Mouse (Mus musculus) intestine, embryonic 15.5 days (tissue): ENCODE measurements at regions not wholly inside any gene's neighbourhood (a gene's known extent, or its start where the extent isn't known, plus 50 kb on each side); places are given as distances from the start of the nearest gene placed in this dataset.

Source experiments
- ATAC-seq: fragments of 200-750 bp; cut with Nextera tagmentation; 2 replicates; pipeline ENCODE4 v1.8.0; 2017; ENCODE audit warnings: moderate TSS enrichment, moderate library complexity
- H3K27ac ChIP-seq: fragments of 300-500 bp; sonication (generic); 2 replicates; pipeline ENCODE4 v1.5.1; 2015; ENCODE audit warnings: mild to moderate bottlenecking, inconsistent platforms
- H3K27me3 ChIP-seq: fragments of 300-500 bp; sonication (generic); replicated peaks from 2 replicates; pipeline ENCODE4 v1.6.1; 2015; ENCODE audit warnings: inconsistent platforms
- H3K36me3 ChIP-seq: fragments of 300-500 bp; sonication (generic); 2 replicates; pipeline ENCODE4 v1.6.1; 2015; ENCODE audit warnings: inconsistent platforms
- H3K4me1 ChIP-seq: fragments of 300-500 bp; sonication (generic); replicated peaks from 2 replicates; pipeline ENCODE4 v1.6.1; 2015; ENCODE audit warnings: inconsistent platforms
- H3K4me2 ChIP-seq: fragments of 300-500 bp; sonication (generic); replicated peaks from 2 replicates; pipeline ENCODE4 v1.6.1; 2015; ENCODE audit warnings: mild to moderate bottlenecking, inconsistent platforms
- H3K4me3 ChIP-seq: fragments of 300-500 bp; sonication (generic); replicated peaks from 2 replicates; pipeline ENCODE4 v1.5.1; 2015; ENCODE audit warnings: inconsistent platforms
- H3K9ac ChIP-seq: fragments of 300-500 bp; sonication (generic); 2 replicates; pipeline ENCODE4 v1.6.1; 2015; ENCODE audit warnings: inconsistent platforms
- H3K9me3 ChIP-seq: fragments of 300-500 bp; sonication (generic); 2 replicates; pipeline ENCODE4 v1.6.1; 2016; ENCODE audit warnings: inconsistent platforms
- WGBS: fragments of 180-500 bp; shearing (Covaris S2); methylation state at CpG from one replicate; pipeline ENCODE4 v1.1.7; 2015; 5-methylcytosine and 5-hydroxymethylcytosine counted together

- Histone ChIP-seq H3K4me3 (no peak overlapping the region), H3K4me2 (no peak overlapping the region), H3K27me3 (no peaks in the 10 kb centered on the region), H3K36me3 (no peaks in the 10 kb centered on the region), H3K9ac (no peak overlapping the region), H3K9me3 (no peaks in the 10 kb centered on the region), H3K4me1 (peaks cover 9% of the 10 kb centered on the region), H3K27ac (no peak overlapping the region)
- ATAC-seq: no peak
- WGBS: 92% methylated on average over 1 of the region's 1 CpGs
These were observed 114.6 kb downstream of the Trib2 start for GRCm38 (mm10) chr12:15702137-15702536.

GRCm38 (mm10) chr12:15698829-15699228, 117.9 kb downstream of the Trib2 start:
- peak; percentile 39; the same call in 1 of the 2 replicates for ATAC-seq
- 7% methylated on average over 4 of the region's 4 CpGs for WGBS
- H3K36me3 ChIP-seq: no peaks in the 10 kb centered on the region
- H3K27me3 ChIP-seq: no peaks in the 10 kb centered on the region
- 0 out of 2 replicates have a peak overlapping the region, but pooled peaks have one; percentile 6 for H3K4me2 ChIP-seq
- H3K4me1 ChIP-seq: peaks cover 9% of the 10 kb centered on the region
- H3K4me3 ChIP-seq: no peak overlapping the region
- peak overlapping the region; percentile 11; the same call in 1 of the 2 replicates for H3K27ac ChIP-seq
- H3K9ac ChIP-seq: no peak overlapping the region
- H3K9me3 ChIP-seq: no peaks in the 10 kb centered on the region

DNA sequence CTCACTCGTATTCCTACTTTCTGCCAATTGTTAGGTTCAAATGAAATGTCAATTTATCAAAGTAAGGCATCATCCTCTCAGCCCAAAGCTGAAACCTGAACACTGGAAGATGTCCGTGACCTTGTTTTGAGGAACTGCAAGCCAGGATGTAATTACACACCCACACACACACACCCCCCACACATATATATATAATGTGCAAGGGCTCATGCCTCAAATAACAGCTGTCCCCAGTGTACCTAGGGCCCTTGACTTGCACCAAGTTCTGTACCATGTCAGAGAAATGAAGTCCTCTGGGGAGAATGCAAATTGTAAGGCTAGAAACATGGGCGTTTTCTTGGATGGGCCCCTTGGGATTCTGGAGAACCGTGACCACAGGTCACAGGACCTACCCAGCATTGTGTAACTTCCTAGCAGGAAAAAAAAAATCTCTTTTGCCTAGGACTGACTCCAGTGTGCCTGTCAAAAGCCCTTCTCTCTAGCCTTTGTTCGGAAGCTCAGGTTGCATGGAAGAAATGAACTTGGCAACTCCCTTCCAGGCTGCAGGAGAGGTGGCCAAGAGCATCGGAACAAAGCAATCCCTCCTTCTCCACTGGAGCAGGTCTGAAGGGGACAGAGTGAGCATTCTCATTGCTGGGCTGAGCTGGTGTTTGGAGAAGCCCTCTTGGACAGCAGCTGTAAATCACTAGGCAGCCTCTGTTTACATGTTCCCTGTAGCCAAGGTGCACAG, 118.5 kb downstream of the Trib2 start:
- peak overlapping the region; percentile 11; the same call in 1 of the 2 replicates for H3K27ac ChIP-seq
- WGBS: 39% methylated on average over 6 of the region's 6 CpGs
- peak; percentile 34; the same call in 1 of the 2 replicates for ATAC-seq

GRCm38 (mm10) chr12:15688342-15688741, 128.4 kb downstream of the Trib2 start:
- ATAC-seq: no peak
- no peaks in the 10 kb centered on the region for H3K36me3 ChIP-seq
- WGBS: 74% methylated on average over 2 of the region's 2 CpGs

More for the DNA sequence above, 118.5 kb downstream of the Trib2 start:
- H3K4me1 ChIP-seq: peaks cover 9% of the 10 kb centered on the region
- H3K9me3 ChIP-seq: no peaks in the 10 kb centered on the region
- H3K4me3 ChIP-seq: no peak overlapping the region
- no peaks in the 10 kb centered on the region for H3K27me3 ChIP-seq
- 0 out of 2 replicates have a peak overlapping the region, but pooled peaks have one; percentile 6 for H3K4me2 ChIP-seq
- H3K9ac ChIP-seq: no peak overlapping the region
- no peaks in the 10 kb centered on the region for H3K36me3 ChIP-seq

DNA sequence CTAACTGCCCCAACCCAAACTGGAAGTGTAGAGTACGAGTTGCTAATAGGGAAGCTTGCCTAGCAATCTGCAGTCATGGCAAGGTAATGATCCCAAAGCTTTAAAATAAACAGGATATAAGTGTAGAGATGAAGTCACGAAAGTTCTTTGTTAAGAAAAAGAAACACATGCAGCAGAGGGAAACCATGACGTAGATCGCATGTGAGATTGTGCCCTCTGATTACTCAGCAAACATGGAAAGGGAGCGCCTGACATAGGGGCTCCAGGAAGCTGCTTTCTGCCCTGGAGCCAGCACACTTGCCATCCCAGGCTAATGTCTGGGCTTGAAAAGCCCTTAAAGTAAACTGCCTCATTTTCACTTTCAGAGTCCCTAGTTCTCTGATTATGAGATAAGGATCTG, 132.4 kb downstream of the Trib2 start:
- no peak overlapping the region for H3K4me2 ChIP-seq
- no peaks in the 10 kb centered on the region for H3K27me3 ChIP-seq
- H3K9me3 ChIP-seq: no peaks in the 10 kb centered on the region
- H3K4me3 ChIP-seq: no peak overlapping the region
- no peaks in the 10 kb centered on the region for H3K36me3 ChIP-seq
- H3K4me1 ChIP-seq: no peaks in the 10 kb centered on the region
- ATAC-seq: no peak
- WGBS: 50% methylated on average over 5 of the region's 5 CpGs
- no peak overlapping the region for H3K27ac ChIP-seq
- no peak overlapping the region for H3K9ac ChIP-seq

More at GRCm38 (mm10) chr12:15688342-15688741, 128.4 kb downstream of the Trib2 start:
- H3K9ac ChIP-seq: no peak overlapping the region
- H3K9me3 ChIP-seq: no peaks in the 10 kb centered on the region
- H3K4me2 ChIP-seq: no peak overlapping the region
- H3K27me3 ChIP-seq: no peaks in the 10 kb centered on the region
- no peaks in the 10 kb centered on the region for H3K4me1 ChIP-seq
- H3K4me3 ChIP-seq: no peak overlapping the region
- no peak overlapping the region for H3K27ac ChIP-seq

- H3K36me3 ChIP-seq: no peaks in the 10 kb centered on the region
- H3K4me2 ChIP-seq: no peak overlapping the region
- H3K9me3 ChIP-seq: no peaks in the 10 kb centered on the region
- H3K27me3 ChIP-seq: no peaks in the 10 kb centered on the region
- ATAC-seq: no peak
- no peak overlapping the region for H3K9ac ChIP-seq
- no peak overlapping the region for H3K4me3 ChIP-seq
- H3K4me1 ChIP-seq: no peaks in the 10 kb centered on the region
- no peak overlapping the region for H3K27ac ChIP-seq
- WGBS: 76% methylated on average over 5 of the region's 5 CpGs
These were observed 134.9 kb downstream of the Trib2 start for GRCm38 (mm10) chr12:15681678-15682355.

DNA sequence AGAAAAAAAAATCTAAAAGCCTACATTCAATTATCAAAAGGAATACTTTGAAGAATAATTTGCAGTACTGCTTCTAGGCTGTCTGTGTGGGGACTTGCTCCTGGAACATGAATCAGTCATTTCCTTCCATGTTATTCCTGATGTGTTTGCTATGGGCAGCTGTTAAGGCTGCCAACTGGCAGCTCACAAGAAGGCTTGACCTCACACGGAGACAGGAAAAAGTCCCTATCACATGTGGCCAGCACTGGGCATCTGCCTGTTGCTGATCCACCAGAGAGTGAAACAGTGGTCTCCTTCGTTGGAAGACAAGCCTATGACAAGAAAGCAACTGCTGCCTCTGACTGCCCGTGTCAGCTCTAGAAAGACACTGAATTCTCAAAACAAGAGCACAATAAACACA, 140.6 kb downstream of the Trib2 start:
- Histone ChIP-seq H3K27ac (no peak overlapping the region), H3K36me3 (no peaks in the 10 kb centered on the region), H3K4me1 (no peaks in the 10 kb centered on the region), H3K4me3 (no peak overlapping the region), H3K27me3 (no peaks in the 10 kb centered on the region), H3K9ac (no peak overlapping the region), H3K9me3 (no peaks in the 10 kb centered on the region), H3K4me2 (no peak overlapping the region)
- ATAC-seq: no peak
- 79% methylated on average over 3 of the region's 3 CpGs for WGBS

DNA sequence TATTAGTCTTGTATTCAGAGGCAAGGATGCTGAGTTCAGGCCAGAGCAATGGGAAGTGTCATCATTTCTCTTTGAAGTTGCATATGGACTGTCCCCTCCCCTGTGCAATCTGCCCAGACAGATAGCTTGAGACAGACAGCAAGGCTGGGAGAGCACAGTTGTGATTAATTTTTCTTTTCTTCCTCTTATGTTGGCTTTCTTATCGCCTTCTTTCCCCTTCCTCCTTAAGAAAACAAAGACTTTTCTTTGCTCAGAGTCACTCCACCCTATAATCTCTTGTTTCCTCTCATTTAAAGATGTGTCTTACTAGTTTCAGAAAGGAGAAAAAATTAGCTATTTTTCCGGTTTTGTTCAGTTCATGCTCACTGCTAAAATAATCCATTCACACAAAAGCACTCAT, 157.0 kb downstream of the Trib2 start:
- H3K4me1 ChIP-seq: no peaks in the 10 kb centered on the region
- 53% methylated on average over 2 of the region's 2 CpGs for WGBS
- H3K36me3 ChIP-seq: no peaks in the 10 kb centered on the region
- H3K9ac ChIP-seq: no peak overlapping the region
- H3K27ac ChIP-seq: no peak overlapping the region
- no peak overlapping the region for H3K4me2 ChIP-seq
- H3K27me3 ChIP-seq: no peaks in the 10 kb centered on the region
- H3K9me3 ChIP-seq: no peaks in the 10 kb centered on the region
- no peak overlapping the region for H3K4me3 ChIP-seq
- no peak for ATAC-seq

- no peak for ATAC-seq
- Histone ChIP-seq H3K9ac (no peak overlapping the region), H3K4me3 (no peak overlapping the region), H3K9me3 (no peaks in the 10 kb centered on the region), H3K27me3 (no peaks in the 10 kb centered on the region), H3K4me2 (no peak overlapping the region), H3K36me3 (no peaks in the 10 kb centered on the region), H3K4me1 (no peaks in the 10 kb centered on the region), H3K27ac (no peak overlapping the region)
- 47% methylated on average over 2 of the region's 2 CpGs for WGBS
These were observed 157.4 kb downstream of the Trib2 start for GRCm38 (mm10) chr12:15659332-15659731.

DNA sequence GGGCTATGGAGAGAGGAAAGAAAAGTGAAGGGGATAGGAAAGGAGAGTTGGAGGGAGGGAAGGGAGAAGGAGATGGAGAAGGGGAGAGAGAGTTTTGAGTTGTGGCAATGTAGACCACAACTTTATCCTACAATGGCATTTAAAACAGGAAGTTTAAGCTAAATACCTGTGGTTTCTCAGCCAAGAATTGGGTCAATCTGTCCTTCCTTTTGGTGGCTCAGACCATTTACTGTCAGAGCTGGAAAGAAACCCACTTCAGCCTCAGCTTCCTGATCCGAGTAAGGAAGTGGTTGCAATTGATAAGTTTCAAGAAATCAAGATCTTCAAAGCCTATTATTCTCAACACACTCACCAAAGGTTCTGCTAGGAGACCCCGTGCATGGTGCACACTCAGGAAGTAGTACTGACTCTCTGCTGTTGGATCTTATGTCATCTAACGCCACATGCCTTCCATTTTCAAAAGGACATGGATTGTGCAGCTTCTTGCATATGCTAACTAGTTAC, 158.9 kb downstream of the Trib2 start:
- Histone ChIP-seq H3K9ac (no peak overlapping the region), H3K27ac (no peak overlapping the region), H3K36me3 (no peaks in the 10 kb centered on the region), H3K4me2 (no peak overlapping the region), H3K27me3 (no peaks in the 10 kb centered on the region), H3K4me1 (no peaks in the 10 kb centered on the region), H3K9me3 (no peaks in the 10 kb centered on the region), H3K4me3 (no peak overlapping the region)
- 85% methylated on average over 3 of the region's 3 CpGs for WGBS
- no peak for ATAC-seq

DNA sequence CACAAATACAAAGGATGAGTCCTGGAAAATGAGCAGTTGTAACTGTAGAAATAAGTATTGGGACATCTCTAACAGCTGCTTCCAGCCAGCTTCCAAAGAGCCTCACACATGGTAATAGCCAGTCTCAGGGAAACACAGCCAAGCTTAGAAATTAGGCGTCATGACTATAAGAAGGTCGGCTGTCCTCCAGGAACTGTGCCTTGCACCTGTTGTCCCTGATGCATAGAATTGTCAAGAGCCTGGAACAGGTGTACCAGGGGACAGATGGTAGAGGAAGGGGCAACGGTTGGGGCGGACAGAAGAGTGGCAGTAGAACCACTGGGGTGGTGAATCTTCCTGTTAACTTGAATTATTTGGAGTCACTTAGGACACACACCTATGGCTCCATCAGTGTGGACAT, 162.1 kb downstream of the Trib2 start:
- no peak overlapping the region for H3K27ac ChIP-seq
- no peaks in the 10 kb centered on the region for H3K4me1 ChIP-seq
- H3K4me2 ChIP-seq: no peak overlapping the region
- no peak overlapping the region for H3K9ac ChIP-seq
- no peaks in the 10 kb centered on the region for H3K27me3 ChIP-seq
- H3K9me3 ChIP-seq: no peaks in the 10 kb centered on the region
- ATAC-seq: no peak
- no peak overlapping the region for H3K4me3 ChIP-seq
- no peaks in the 10 kb centered on the region for H3K36me3 ChIP-seq
- 95% methylated on average over 4 of the region's 4 CpGs for WGBS

DNA sequence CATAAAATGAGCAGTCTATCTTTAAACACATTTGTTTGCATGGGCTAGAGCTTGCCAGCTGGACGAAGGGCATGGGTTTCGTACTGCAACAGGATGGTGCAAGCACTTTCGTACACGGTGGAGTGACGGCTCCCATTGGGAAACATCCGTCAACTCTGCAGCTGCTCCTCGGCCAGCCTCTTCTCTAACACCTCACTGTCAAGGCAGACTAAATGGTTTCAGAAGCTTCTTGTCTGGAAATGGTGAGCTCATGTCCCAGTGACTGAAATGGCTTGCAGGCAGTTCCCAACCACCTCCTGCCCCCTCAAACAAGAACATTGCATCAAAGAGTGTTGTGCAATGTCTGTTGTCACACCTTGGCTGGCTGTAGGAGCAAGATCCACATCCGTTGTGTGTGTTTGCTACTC, 163.4 kb downstream of the Trib2 start:
- no peaks in the 10 kb centered on the region for H3K4me1 ChIP-seq
- no peak for ATAC-seq
- H3K36me3 ChIP-seq: no peaks in the 10 kb centered on the region
- no peak overlapping the region for H3K27ac ChIP-seq
- no peak overlapping the region for H3K9ac ChIP-seq
- H3K4me2 ChIP-seq: no peak overlapping the region
- no peaks in the 10 kb centered on the region for H3K9me3 ChIP-seq
- no peak overlapping the region for H3K4me3 ChIP-seq
- WGBS: 46% methylated on average over 8 of the region's 8 CpGs
- H3K27me3 ChIP-seq: no peaks in the 10 kb centered on the region
